Mouse (Mus musculus) forebrain, embryonic 14.5 days (tissue): ENCODE data around the gene Ccdc65. TPM values are rescaled to one million over a fixed set of nuclear protein-coding genes. Genes with fewer than 3 reads are reported as not detected.
"Not testable (repeated sequence)": the region's sequence is repeated elsewhere in the genome, so short reads cannot be mapped to it uniquely, and the experiment has no call there.

Source experiments
- ATAC-seq: fragments of 200-750 bp; cut with Nextera tagmentation; 2 replicates; pipeline ENCODE4 v1.8.0; 2017; ENCODE audit warnings: mild to moderate bottlenecking, moderate library complexity
- DNase-seq: peaks from one replicate; pipeline ENCODE4 v3.0.0-alpha.2; 2015; ENCODE audit warnings: low spot score
- H3K27ac ChIP-seq: fragments of 300-500 bp; sonication (generic); 2 replicates; pipeline ENCODE4 v1.5.1; 2014; ENCODE audit warnings: low read depth, mild to moderate bottlenecking, control low read depth, low read length, moderate library complexity
- H3K27me3 ChIP-seq: fragments of 300-500 bp; sonication (generic); replicated peaks from 2 replicates; pipeline ENCODE4 v1.6.1; 2014; ENCODE audit warnings: low read length, control low read depth, mixed read lengths; ENCODE audit not compliant: control insufficient read depth, insufficient read depth
- H3K36me3 ChIP-seq: fragments of 300-500 bp; sonication (generic); 2 replicates; pipeline ENCODE4 v1.6.1; 2014; ENCODE audit warnings: low read length, control low read depth; ENCODE audit not compliant: control insufficient read depth, insufficient read depth
- H3K4me1 ChIP-seq: fragments of 300-500 bp; sonication (generic); 2 replicates; pipeline ENCODE4 v1.6.1; 2014; ENCODE audit warnings: antibody characterized with exemption, low read length, control low read depth; ENCODE audit not compliant: control insufficient read depth, insufficient read depth
- H3K4me2 ChIP-seq: fragments of 300-500 bp; sonication (generic); 2 replicates; pipeline ENCODE4 v1.6.1; 2014; ENCODE audit warnings: mild to moderate bottlenecking, control low read depth, low read length
- H3K4me3 ChIP-seq: fragments of 300-500 bp; sonication (generic); 2 replicates; pipeline ENCODE4 v1.5.1; 2014; ENCODE audit warnings: low read depth, low read length, control low read depth
- H3K9ac ChIP-seq: fragments of 300-500 bp; sonication (generic); 2 replicates; pipeline ENCODE4 v1.6.1; 2014; ENCODE audit warnings: mild to moderate bottlenecking, low read length, control low read depth, moderate library complexity
- H3K9me3 ChIP-seq: fragments of 300-500 bp; sonication (generic); replicated peaks from 2 replicates; pipeline ENCODE4 v1.6.1; 2016; ENCODE audit warnings: low read length, control low read depth, mixed read lengths; ENCODE audit not compliant: control insufficient read depth
- WGBS: fragments of 180-500 bp; shearing (Covaris S2); extraction: QIAGEN DNeasy Blood & Tissue Kit; methylation state at CpG from one replicate; pipeline ENCODE4 v1.1.7; 2014; 5-methylcytosine and 5-hydroxymethylcytosine counted together
- polyA plus RNA-seq: library from polyadenylated mRNA; unstranded; fragments of >200 nt; fragmentation: Nextera tagmentation; extraction: Ambion mirVana; gene quantifications from 2 replicates; pipeline ENCODE4 v1.2.1, GENCODE M21; 2014

The Ccdc65 gene
- polyA plus RNA-seq, 1 experiment from 2014 or later = 3.3 TPM

DNA sequence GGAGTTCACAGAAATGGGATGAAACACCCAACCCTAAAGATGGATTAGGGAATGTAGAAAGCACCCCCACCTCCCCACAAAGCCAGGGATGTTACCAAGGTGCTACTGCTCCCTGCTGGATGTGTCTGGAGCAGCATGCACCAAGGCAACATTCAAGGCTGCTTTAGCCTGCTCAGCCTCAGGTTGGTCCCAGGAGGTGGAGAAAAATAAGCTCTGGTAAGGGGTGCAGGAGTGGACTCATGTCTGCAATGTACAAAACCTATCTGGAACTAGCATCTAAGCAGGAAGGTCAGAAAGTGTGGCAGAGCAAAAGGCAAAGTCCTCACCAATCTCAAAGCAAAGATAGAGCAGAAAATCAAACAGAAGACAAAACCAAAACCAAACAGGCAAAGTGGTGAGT, 29.9 kb downstream of the Ccdc65 start:
- ATAC-seq (no peak), DNase-seq (no peak)
- Histone ChIP-seq H3K27me3 (no peaks in the 10 kb centered on the region), H3K4me2 (no peak overlapping the region), H3K27ac (no peak overlapping the region), H3K4me3 (no peak overlapping the region), H3K9me3 (no peaks in the 10 kb centered on the region), H3K4me1 (no peaks in the 10 kb centered on the region), H3K9ac (no peak overlapping the region), H3K36me3 (peaks cover 69% of the 10 kb centered on the region)

DNA sequence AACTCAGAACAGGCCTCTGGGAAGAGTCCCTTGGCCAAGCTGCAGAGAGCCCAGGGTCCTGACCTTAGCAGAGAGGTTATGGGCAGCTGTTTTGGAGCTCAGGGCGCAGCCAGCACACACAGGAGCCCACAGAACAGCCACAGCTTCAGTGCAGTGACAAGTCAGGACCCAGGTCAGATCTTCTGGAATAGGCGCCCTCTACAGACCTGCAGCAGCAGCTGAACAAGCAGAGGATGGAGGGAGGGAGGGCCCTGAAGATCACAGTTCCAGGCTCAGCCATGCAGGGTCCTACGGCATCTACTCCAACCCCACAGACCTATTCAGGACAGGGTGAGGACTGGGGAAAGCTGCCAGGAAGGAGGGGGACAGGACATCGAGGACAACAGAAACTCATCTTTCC, 30.8 kb downstream of the Ccdc65 start:
- H3K36me3 ChIP-seq = peaks cover 71% of the 10 kb centered on the region
- H3K9me3 ChIP-seq = no peaks in the 10 kb centered on the region
- no peak for ATAC-seq
- no peak overlapping the region for H3K27ac ChIP-seq
- no peaks in the 10 kb centered on the region for H3K27me3 ChIP-seq
- H3K4me1 ChIP-seq = no peaks in the 10 kb centered on the region
- no peak overlapping the region for H3K9ac ChIP-seq
- DNase-seq = no peak
- no peak overlapping the region for H3K4me2 ChIP-seq
- 65% methylated on average over 4 of the region's 4 CpGs for WGBS
- no peak overlapping the region for H3K4me3 ChIP-seq

- DNase-seq = no peak
- no peaks in the 10 kb centered on the region for H3K4me1 ChIP-seq
- H3K36me3 ChIP-seq = peaks cover 69% of the 10 kb centered on the region
- no peaks in the 10 kb centered on the region for H3K9me3 ChIP-seq
- H3K27me3 ChIP-seq = no peaks in the 10 kb centered on the region
- H3K9ac ChIP-seq = no peak overlapping the region
- no peak overlapping the region for H3K27ac ChIP-seq
- no peak for ATAC-seq
- 80% methylated on average over 8 of the region's 8 CpGs for WGBS
- no peak overlapping the region for H3K4me3 ChIP-seq
- no peak overlapping the region for H3K4me2 ChIP-seq
These were observed 32.2 kb downstream of the Ccdc65 start for GRCm38 (mm10) chr15:98740219-98740618.

DNA sequence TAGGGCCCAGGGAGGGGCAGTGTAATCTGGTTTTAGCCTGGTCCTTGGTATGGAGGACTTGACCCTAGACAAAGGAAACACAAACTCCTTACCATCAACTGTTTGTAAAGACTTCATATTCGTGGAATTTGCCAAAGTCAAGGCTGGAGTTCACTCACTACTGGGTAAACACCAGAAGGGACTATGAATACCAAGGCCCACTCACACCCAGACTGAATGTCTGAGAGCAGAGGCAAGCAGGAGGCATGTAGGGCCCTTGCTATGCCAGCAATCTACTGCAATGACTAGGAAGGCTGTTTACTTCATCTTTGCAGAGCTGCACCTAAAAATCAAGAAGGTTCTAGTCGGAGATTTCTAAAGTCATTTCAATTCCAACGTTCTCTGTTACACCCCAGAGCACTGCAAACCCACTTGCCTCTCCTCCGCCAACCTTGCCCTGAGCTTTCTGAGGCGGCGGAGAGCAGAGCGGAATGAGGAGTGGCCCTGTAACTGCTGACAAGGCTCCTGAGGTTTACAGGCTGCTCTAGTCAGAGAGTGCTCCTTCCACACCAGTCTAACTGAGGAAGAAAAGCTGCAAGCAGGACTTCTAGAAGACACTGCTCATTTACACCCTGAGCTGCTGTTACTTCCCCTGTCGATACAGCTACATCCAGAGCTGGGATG, 34.9 kb downstream of the Ccdc65 start:
- WGBS = 86% methylated on average over 8 of the region's 8 CpGs
- H3K4me1 ChIP-seq = no peaks in the 10 kb centered on the region
- no peaks in the 10 kb centered on the region for H3K9me3 ChIP-seq
- no peaks in the 10 kb centered on the region for H3K27me3 ChIP-seq
- no peak overlapping the region for H3K9ac ChIP-seq
- DNase-seq = no peak
- peaks cover 55% of the 10 kb centered on the region for H3K36me3 ChIP-seq
- no peak overlapping the region for H3K4me3 ChIP-seq
- no peak for ATAC-seq
- no peak overlapping the region for H3K4me2 ChIP-seq
- H3K27ac ChIP-seq = no peak overlapping the region

DNA sequence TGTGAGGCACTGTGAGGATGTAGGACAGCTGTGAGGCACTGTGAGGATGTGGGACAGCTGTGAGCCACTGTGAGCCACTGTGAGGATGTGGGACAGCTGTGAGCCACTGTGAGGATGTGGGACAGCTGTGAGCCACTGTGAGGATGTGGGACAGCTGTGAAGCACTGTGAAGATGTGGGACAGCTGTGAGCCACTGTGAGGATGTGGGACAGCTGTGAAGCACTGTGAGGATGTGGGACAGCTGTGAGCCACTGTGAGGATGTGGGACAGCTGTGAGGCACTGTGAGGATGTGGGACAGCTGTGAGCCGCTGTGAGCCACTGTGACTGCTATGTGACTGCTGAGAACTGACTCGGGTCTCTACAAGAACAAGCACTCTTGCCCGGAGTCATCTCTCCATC, 35.9 kb downstream of the Ccdc65 start:
- H3K4me1 ChIP-seq, H3K9me3 ChIP-seq, H3K27ac ChIP-seq, H3K9ac ChIP-seq, H3K27me3 ChIP-seq, H3K4me2 ChIP-seq, ATAC-seq, DNase-seq, H3K4me3 ChIP-seq: not testable (repeated sequence)
- WGBS = 91% methylated on average over 3 of the region's 3 CpGs
- peaks cover 48% of the 10 kb centered on the region for H3K36me3 ChIP-seq

DNA sequence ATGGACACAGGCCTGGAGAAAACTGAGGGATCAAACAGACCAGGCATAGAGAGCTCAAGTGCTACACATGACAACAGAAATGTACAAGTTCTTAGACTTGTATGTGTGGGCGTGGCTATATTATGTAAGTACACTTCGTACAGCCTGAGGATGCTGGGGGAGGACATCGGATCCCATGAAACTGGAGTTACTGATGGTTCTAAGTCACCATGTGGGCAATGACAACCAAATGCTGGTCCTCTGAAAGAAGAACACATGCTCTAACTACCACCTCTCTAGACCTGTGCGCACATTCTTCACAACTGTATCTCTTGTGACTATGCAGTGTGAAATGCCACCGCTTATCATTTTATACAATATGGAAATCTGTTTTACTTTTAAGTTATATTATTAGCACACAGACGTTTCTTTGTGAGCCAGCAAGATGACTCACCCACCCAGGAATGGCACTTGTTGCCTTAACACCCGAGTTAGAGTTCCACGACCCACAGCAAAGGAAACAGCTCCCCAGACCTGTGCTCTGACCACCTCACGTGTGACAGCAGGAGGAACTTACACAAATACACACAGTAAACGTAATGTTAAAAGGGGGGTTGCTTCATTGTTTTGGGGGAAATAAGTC, 38.4 kb downstream of the Ccdc65 start:
- Histone ChIP-seq H3K36me3 (peaks cover 25% of the 10 kb centered on the region), H3K9me3 (no peaks in the 10 kb centered on the region), H3K4me3 (no peak overlapping the region), H3K27me3 (no peaks in the 10 kb centered on the region), H3K4me1 (no peaks in the 10 kb centered on the region), H3K9ac (no peak overlapping the region), H3K27ac (no peak overlapping the region), H3K4me2 (no peak overlapping the region)
- no peak for DNase-seq
- WGBS = 87% methylated on average over 10 of the region's 10 CpGs
- no peak for ATAC-seq

- no peak overlapping the region for H3K4me3 ChIP-seq
- 92% methylated on average over 6 of the region's 6 CpGs for WGBS
- H3K4me1 ChIP-seq = no peaks in the 10 kb centered on the region
- peaks cover 19% of the 10 kb centered on the region for H3K36me3 ChIP-seq
- no peak for ATAC-seq
- no peak overlapping the region for H3K4me2 ChIP-seq
- H3K27ac ChIP-seq = no peak overlapping the region
- H3K9me3 ChIP-seq = no peaks in the 10 kb centered on the region
- no peak overlapping the region for H3K9ac ChIP-seq
- no peak for DNase-seq
- no peaks in the 10 kb centered on the region for H3K27me3 ChIP-seq
These were observed 39.3 kb downstream of the Ccdc65 start for GRCm38 (mm10) chr15:98747296-98747695.

GRCm38 (mm10) chr15:98749093-98749492, 41.1 kb downstream of the Ccdc65 start:
- H3K9ac ChIP-seq = no peak overlapping the region
- 96% methylated on average over 2 of the region's 2 CpGs for WGBS
- no peak overlapping the region for H3K4me3 ChIP-seq
- no peaks in the 10 kb centered on the region for H3K9me3 ChIP-seq
- no peaks in the 10 kb centered on the region for H3K27me3 ChIP-seq
- H3K4me2 ChIP-seq = no peak overlapping the region
- peaks cover 9% of the 10 kb centered on the region for H3K36me3 ChIP-seq
- no peak overlapping the region for H3K27ac ChIP-seq
- DNase-seq = no peak
- no peak for ATAC-seq
- H3K4me1 ChIP-seq = no peaks in the 10 kb centered on the region

DNA sequence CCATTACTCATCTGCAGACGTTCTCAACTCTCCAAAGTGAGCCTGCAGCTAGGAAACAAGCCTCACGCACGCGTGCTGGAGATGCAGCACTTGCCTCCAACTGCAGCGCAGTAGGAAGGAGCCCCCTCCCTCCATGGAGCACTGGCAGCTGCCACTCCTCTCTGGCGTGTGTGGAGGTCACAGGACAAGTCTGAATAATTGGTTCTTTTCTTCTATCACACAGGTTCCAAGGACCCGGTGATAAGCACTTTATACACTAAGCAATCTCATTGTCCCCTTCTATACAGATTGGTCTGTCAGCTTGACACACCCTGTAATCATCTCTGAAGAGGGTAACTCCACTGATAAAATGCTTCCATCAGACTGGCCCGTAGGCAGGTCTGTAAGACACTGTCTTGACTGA, 45.0 kb downstream of the Ccdc65 start:
- no peak for ATAC-seq
- WGBS = 70% methylated on average over 8 of the region's 8 CpGs

More for the DNA sequence above, 45.0 kb downstream of the Ccdc65 start:
- no peak overlapping the region for H3K4me2 ChIP-seq
- H3K27me3 ChIP-seq = no peaks in the 10 kb centered on the region
- H3K9me3 ChIP-seq = no peaks in the 10 kb centered on the region
- H3K4me3 ChIP-seq = no peak overlapping the region
- no peak overlapping the region for H3K9ac ChIP-seq
- no peaks in the 10 kb centered on the region for H3K4me1 ChIP-seq
- H3K36me3 ChIP-seq = 0 out of 2 replicates have a peak, but pooled peaks cover 6% of the 10 kb centered on the region
- no peak for DNase-seq
- no peak overlapping the region for H3K27ac ChIP-seq
